Mouse (Mus musculus) erythroid progenitor cell, adult 5-6 weeks (primary cell): Measurements from ENCODE around the gene Endod1. TPM values are rescaled to one million over a fixed set of nuclear protein-coding genes. Genes with fewer than 3 reads are reported as not detected.

Experiments used
- ATAC-seq: replicated peaks from 2 replicates; pipeline ENCODE4 v1.8.0; 2016; ENCODE audit warnings: moderate number of reproducible peaks, mild to moderate bottlenecking, moderate TSS enrichment, inconsistent platforms; ENCODE audit not compliant: poor library complexity, low FRiP score, severe bottlenecking
- total RNA-seq, 2 experiments: library from RNA; stranded (forward) in 1 of 2; stranded (reverse) in 1 of 2; fragments of 150-400 nt in 1 of 2; fragments of 186-747, 209-891 nt in 1 of 2; gene quantifications; 2 replicates each; pipeline versions ENCODE4 v1.2.3 to v1.2.4; 2015 to 2017; ENCODE audit warnings: low replicate concordance in 2 of 2

The Endod1 gene
- total RNA-seq, 2 experiments from 2014 or later: 149 to 185 TPM

DNA sequence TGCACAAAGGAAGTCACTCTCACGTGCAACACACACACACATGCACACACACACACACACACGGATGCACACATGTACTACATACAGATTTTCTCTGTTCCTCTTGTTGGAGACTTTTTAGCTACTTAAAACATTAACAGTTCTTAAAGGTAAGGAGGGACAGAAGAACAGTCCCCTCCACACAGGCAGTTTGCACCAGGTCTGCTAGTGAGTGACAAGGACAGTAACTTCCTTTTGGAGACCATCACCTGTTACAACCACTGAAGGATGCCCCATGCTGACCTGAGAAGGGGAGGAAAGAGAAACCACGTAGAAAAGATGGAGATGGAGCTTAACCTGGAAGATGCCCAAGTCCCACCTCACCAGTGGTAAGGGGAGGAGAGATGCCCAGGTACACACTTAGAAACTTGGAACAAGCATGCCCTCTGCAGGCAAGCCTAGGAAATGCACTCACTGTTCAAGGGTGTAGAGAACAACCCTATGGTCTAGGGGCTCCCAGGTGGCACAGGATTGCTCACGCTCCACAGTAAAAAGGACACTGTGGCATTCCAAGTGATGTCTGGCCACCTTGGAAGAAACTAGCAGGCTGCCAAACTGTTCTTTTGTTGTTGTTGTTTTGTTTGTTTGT, 39.2 kb downstream of the Endod1 start:
- ATAC-seq: 0 out of 2 replicates have a peak, but pooled peaks have one; percentile 48

DNA sequence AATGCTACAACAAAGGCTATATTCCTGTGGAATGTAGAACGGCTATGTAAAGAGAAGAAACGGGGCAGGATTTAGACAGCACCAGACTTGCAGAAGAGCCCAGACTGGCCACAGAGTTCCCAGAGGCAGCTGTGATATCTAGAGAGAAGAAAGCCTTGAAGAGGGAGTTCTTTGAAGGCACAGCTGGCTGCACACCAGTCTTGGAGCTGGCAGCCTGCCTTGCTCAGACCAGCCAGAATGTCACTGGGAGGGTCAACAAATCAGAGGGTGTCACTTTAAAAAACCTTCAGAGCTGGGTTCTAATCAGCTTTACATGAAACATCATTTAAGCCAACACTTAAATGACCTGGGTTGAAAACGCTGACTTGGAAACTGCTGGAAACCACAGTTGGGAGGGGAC, 42.6 kb downstream of the Endod1 start:
- no peak for ATAC-seq

DNA sequence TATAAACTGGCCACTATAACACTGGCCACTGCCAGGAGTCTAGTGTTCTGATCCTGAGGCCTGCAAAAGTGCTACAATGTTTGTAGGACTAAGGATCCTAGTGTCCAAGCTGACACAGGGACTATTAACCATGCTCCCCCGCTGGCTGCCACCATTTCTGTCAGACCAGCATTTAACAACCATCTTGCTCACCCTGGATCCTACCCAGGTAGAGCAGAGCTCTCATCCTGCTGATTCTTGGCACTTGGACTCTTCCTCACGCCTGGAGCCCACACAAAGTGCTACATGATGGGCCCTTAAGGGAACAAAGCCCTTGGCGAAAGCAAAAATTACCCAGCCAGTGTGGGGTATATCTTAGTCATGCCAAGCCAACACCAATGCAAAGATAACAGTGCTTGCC, 44.4 kb downstream of the Endod1 start:
- ATAC-seq: no peak

DNA sequence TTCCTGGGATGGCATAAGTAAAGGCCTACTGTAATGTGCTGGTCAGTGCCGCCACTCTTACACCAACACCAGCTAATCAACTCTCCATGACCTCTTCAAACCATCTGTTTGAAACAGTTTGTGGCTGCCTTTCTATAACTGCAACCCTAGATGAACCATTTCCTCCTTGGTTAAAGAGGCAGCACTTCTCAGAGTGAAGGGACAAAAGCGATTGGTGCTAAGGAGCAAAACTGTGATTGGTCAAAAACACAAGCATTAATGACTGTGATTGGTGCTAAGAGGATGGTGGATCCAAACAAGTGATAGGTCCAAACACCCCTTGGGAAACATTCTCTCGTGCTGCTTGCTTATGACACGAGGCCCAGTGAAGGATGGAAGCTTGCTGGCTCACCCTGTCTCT, 45.5 kb downstream of the Endod1 start:
- ATAC-seq: no peak

DNA sequence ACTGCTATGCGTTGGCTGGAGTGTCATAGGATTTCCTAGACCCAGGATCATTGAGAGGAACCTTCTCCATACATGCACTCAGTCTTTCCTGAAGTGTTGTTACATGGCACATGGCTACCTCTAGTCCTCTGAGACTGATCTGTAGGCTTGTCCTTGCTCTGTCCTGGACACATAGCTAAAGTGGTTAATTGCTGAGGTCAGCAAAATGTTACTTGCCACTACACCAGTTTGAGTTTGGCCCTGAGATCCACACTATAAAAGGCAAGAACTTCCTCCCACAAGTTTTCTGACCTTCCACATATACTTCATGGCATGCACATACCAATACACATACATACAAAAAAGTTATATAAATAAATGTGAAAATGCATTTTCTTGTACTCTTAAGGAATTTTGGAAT, 64.7 kb downstream of the Endod1 start:
- no peak for ATAC-seq

DNA sequence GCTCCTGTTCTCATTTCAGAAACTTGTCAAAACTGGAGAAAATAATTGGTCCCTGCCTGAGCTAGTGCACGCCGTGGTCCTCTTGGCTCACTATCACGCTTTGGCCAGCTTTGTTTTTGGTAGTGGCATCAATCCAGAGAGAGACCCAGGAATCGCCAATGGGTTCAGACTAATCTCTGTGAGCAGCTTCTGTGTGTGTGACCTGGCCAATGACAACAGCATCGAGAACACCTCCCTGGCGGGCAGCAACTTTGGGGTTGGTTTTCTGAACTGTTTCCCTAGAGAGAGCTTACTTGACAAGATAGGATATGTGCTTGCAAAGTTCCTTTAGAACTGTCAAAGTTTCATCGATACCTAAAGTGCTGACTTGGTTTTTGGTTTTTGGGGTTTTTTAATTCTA, 66.8 kb downstream of the Endod1 start:
- no peak for ATAC-seq

DNA sequence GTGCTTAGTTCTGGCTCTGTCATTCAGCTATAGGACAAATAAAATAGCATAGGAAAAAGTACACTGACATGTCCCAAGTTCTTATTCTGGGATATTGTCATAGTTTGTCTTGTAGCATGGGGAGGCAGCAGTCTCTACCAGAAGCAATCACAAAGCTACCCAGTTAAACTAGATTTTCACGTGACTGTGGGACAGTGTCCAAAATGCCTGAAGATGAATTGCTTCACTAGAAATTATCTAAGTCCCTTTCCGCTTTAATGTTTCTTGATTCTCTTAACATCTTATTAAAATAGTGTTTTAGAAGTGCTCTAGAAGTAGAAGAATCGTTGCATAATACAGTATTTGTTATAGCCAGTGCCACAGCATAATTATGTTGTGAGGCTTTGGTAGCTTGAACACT, 67.3 kb downstream of the Endod1 start:
- no peak for ATAC-seq

DNA sequence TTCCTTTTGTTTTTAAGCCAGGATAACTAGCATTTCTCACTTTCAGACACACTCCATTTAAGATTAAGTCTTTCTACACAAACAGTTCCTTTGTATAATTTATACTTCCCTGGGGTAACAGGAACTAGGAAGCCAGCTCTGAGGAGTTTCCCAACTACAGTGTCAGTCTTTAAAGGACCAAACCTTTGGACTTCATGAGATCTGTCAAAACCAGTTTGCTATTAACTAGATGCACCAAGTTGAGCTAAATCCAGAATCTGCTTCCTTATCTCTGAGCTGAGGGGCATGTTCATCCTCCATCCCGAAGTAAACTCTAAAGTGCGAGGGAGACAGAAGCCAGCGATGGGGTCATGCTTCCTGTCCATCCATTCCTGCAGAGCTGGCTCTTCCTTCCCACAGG, 74.0 kb downstream of the Endod1 start:
- no peak for ATAC-seq

DNA sequence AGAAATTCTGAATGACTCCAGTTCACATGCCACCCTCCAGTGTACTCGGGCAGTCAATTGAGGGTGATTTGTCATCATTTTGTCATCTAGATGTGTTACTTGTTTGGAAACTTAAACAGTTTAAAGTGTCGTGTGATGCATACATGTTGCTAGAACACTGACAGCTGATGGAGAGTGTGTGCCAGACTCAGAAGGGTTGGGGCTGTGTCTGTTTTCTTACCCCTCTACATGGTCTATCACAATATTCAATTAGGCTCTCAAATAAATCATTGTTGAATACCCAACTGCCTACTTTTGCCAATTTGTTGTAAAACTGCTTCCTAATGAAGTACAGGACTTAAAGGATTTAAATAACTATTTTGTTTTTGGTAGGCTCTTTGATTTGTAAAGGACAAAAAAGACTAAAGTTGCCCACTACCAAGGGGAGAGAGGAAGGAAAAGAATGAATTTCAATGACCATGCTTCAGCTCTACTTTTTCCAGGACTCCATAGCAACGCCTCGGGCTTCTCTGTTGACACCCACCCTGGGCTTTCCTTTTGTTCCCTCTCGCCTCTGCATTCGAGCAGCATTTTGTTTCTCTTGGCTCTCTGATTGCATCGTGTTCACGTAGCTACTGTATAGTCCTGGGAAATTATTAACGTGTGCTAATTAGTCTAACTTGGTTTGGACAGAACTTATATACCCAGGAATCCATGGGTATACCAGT, 76.9 kb downstream of the Endod1 start:
- no peak for ATAC-seq

Other genes starting within 250 kb of the Endod1 start
- 5.9 and 7.9 TPM in 2 replicates for gene Sesn3, start 106.4 kb downstream of the Endod1 start, total RNA-seq (2015; ENCODE audit: low replicate concordance)
- 1.7 and 3.2 TPM in 2 replicates for gene Sesn3, start 106.4 kb downstream of the Endod1 start, total RNA-seq (2017; ENCODE audit: low replicate concordance)
- not detected in 2 replicates for gene Kdm4d, start 119.0 kb upstream of the Endod1 start, total RNA-seq (2015; ENCODE audit: low replicate concordance)
- gene Kdm4d, start 119.0 kb upstream of the Endod1 start, total RNA-seq (2017; ENCODE audit: low replicate concordance): 0.13 TPM in 1 of 2 replicates, not detected in the other
- gene Cwc15, start 119.1 kb upstream of the Endod1 start, total RNA-seq (2015; ENCODE audit: low replicate concordance): 77.8 and 93.1 TPM in 2 replicates
- gene Cwc15, start 119.1 kb upstream of the Endod1 start, total RNA-seq (2017; ENCODE audit: low replicate concordance): 81.4 and 94.3 TPM in 2 replicates